Mouse (Mus musculus) right cerebral cortex, postnatal 14 days (tissue): ENCODE results near the gene Nfam1.

Source experiments
- DNase-seq: peaks from one replicate; pipeline ENCODE4 v3.0.0; 2022

Gene Nfam1

GRCm38 (mm10) chr15:82956721-82957120 is 76.4 kb downstream of the Nfam1 start:
- no peak for DNase-seq

DNA sequence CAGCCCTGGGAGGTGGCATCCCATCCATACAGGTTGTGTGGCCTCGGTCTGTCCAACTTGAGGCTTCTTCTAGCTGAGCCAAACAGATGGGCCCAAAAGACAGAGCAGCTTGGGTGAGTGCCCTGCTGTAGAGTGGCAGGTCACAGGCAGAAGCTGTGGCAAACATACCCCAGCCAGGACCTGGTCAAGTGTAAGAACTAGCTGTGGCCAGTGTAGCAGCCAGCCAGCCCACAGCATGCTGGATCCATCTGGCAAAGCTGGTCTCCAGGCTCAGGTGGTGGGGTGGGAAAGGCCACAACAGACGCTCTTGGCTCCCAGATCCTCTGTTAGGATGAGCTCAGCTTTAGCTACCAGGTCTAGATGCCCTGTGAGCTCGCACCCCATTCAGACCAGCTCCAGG is 76.8 kb downstream of the Nfam1 start:
- no peak for DNase-seq

GRCm38 (mm10) chr15:82955286-82955685 is 77.8 kb downstream of the Nfam1 start:
- DNase-seq = no peak

DNA sequence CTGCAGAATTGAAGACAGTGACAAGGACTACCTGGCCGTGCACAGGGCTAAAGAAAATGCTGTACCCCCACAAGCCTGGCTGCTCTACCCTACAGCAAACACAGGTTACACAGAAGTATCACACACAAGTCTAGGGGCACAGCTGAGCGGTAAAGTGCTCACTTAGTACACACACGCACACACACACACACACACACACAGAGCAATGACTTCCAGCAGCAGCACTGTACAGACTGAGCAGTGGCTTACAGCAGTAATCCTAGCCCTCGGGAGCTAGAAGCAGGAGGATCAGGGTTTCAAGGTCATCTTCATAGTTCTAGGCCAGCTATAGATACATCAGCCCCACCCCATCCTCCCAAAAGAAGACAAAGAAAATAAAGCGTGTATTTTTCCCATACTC is 79.1 kb downstream of the Nfam1 start:
- no peak for DNase-seq

GRCm38 (mm10) chr15:82953096-82953495 is 80.0 kb downstream of the Nfam1 start:
- DNase-seq = no peak

DNA sequence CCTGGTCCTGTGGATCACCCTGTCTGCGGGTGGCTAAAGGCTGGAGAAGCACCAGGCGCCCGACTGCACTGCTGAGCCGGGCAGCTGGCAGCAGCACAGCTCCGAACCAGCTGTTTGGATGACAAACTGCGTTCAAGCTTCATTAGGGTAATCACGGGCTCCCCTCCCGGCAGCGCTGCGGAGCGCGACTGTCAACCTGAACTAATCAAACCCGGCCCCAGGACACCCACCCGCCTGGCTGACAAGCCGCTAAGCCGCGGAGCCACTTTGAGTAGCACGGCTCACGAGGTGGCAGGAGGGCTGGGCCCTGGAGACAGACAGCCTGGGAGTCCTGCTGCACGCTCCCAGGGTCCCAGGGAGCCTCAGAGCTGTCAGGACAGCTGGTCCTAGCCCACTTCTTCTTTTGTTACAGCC is 80.8 kb downstream of the Nfam1 start:
- no peak for DNase-seq

GRCm38 (mm10) chr15:82950246-82950645 is 82.9 kb downstream of the Nfam1 start:
- no peak for DNase-seq

- DNase-seq = peak; percentile 46
Observed at GRCm38 (mm10) chr15:82947431-82947830, 85.7 kb downstream of the Nfam1 start.

- no peak for DNase-seq
Observed at GRCm38 (mm10) chr15:82944479-82945195, 88.5 kb downstream of the Nfam1 start.
